Mouse (Mus musculus): Measurements from ENCODE around the gene Zbtb38. TPM values are rescaled to one million over a fixed set of nuclear protein-coding genes. Genes with fewer than 3 reads are reported as not detected.
"Not testable (repeated sequence)": the region's sequence is repeated elsewhere in the genome, so short reads cannot be mapped to it uniquely, and the experiment has no call there.

Zbtb38 gene
- polyA plus RNA-seq, 1 experiment, result 12.9 TPM

GRCm38 (mm10) chr9:96684165-96684792 is 68.4 kb downstream of the Zbtb38 start:
- DNase-seq (ENCODE audit: low read depth), result no peak

GRCm38 (mm10) chr9:96678611-96679010 is 74.0 kb downstream of the Zbtb38 start:
- DNase-seq (ENCODE audit: low read depth), result no peak

GRCm38 (mm10) chr9:96677711-96678110 is 74.9 kb downstream of the Zbtb38 start:
- DNase-seq (ENCODE audit: low read depth), result not testable (repeated sequence)

- no peak for DNase-seq (ENCODE audit: low read depth)
Measured at GRCm38 (mm10) chr9:96676671-96677070, 76.0 kb downstream of the Zbtb38 start.

DNA sequence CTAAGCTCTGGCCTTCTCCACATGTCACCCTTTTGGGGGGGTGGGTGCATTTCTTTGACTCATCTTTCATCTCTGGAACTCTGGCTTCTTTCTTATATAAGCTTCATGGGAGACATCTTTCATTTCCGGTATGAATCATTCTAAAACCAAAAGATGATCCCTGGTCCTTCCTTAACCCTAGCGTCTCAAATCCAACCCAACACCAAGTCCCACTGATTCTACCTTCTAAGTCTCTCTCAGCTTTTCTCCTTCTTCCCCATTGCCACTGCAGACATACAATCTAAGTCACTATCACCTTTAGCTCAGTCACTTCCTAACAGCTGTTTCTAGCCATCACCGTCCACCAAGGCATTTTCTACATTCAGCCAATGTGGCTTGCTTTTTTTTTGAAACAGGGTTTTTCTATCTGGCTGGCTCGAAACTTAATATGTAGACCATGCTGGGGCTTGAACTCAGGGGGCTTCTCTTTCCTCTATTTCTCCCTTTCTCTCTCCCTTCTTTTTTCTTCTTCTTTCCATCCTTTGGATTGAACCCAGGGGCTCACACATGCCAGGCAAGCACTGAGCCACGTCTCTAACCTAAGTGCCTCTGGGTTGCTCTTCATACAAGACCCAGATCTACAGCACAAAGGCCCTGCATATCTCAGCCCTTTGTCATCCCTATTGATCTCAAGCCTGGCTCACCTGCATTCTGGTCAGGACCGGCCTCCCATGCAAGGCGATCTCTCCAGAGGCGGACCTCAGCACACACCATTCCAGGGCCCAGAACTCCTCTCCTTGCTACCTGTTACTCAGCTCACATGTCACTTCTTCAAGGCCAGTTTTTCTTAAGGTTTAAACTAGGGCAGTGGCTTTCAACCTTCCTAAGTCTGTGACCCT is 76.6 kb downstream of the Zbtb38 start:
- DNase-seq (ENCODE audit: low read depth), result no peak

DNA sequence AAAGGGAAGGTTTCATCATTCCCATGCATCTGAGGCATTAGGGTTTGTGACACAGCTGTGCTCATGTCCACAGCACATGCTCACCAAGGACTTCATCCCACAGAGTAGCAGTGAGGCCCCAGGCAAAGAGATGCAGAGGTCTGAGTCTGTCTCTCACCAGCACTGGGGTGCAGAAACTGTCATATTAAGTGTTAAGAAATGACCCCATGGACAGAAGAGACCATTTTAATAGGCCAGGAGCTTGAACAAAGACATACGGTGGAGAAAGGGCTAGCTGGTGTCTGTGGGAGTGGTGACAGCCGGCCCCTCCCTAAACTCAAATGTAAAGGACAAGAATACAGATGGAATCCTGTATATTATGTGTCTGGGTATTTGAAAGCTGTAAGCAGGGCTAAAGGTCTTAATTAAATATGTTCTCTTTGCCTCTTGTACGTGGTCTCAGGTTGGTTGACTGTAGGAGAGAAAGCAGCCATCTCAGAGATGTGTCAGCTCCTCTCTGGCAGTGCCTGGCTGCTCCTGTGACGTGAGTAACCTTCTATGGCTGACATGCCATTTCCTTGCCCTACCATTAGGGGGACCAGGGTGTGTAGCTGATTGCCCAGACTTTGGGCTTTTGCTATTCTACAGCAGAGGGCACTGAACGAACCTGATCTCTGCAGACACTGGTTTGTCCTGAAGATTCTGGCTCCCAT is 77.4 kb downstream of the Zbtb38 start:
- DNase-seq (ENCODE audit: low read depth), result no peak

DNA sequence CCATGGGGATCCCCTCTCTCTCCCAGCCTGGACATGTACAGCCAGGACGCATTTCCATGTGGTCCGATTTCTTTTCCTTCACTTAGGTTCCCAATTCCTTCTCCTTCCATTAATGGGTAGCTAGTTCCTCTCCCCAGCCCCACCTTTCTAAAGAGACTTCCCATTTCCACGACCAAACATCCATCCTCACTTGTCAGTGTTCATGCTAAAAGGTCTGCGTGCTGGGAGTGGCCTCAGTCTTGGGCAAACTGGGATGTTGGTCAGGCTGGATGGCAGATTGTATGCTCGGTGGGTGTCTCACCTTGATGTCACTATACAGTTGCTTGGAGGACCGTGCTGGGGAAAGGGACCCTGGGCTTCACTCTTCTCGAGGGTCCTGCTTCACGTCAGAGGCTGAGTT is 78.3 kb downstream of the Zbtb38 start:
- no peak for DNase-seq (ENCODE audit: low read depth)

GRCm38 (mm10) chr9:96672466-96672865 is 80.2 kb downstream of the Zbtb38 start:
- DNase-seq (ENCODE audit: low read depth), result no peak

DNA sequence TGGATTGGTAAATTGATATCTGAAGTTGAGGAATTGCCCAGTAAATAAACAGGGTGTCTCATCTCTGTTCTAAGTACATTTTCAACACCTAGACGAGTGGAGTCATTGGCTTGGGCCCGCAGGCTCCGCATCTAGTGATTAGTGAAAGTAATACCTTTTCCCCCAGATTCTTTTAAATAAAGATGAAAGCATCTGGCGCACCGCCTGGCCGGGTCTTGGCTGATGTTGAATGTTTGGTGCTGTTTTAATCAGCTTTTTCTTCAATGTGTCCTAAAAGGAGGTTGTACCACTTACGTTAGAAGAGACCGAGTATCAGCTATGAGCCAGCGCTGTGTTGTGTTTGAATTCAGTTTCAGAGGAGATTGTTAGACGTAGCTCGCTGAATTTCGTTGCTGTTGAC is 81.4 kb downstream of the Zbtb38 start:
- no peak for DNase-seq (ENCODE audit: low read depth)

GRCm38 (mm10) chr9:96669877-96670276 is 82.8 kb downstream of the Zbtb38 start:
- peak; percentile 58 for DNase-seq (ENCODE audit: low read depth)

DNA sequence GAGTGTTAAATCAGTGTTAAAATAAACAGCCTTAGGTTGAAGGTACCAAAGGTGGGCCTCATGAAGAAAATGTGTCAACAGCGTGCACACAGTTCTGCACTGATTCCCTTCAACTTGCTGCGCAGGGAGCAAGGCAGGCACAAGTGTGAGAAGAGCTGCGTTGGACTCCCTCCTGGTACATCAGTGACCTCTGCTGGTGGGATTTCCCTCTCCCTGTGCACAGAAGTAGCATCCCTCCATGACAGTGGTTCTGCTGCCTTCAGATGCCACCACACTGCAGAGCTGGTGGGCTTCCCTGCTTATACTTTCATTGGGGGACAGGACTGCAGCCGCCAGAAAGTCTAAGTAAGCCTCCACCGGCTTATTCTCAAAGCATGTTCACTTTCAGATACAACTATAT is 84.0 kb downstream of the Zbtb38 start:
- DNase-seq (ENCODE audit: low read depth), result no peak

DNA sequence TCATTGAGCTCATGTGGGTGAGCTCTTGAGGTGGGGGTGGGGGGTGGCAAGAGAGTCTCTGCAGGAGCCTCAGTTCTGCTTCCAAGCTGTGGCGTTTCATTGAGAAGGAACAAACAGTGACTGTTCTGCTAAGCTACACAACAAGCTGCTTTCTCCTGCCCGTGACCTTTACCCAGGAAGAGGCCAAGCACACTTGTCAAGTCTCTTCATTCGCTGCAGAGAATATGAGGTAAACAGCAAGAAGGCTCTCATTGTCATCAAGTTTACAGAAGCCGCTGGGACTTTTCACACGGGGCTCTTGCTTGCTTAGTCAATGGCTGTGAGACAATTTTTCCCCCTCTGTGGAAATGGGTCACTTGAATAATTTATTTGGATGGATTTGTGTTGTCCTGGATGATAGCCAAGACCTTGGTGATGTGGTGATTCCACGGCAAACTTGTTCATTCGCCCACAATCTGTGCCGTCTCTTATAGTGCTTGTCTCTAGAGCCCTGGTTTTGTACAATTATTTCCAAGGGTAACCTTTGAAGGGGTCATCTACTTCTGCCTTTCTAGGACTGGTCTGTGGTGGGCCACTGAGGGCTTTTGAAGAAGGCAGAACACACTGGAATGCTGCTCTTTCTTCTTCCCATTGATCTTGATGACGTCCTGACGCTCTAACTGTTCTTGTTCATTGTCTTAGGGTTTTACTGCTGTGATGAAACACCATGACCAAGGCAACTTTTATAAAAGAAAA is 92.0 kb downstream of the Zbtb38 start:
- DNase-seq (ENCODE audit: low read depth), result no peak

GRCm38 (mm10) chr9:96659801-96660200 is 92.8 kb downstream of the Zbtb38 start:
- no peak for DNase-seq (ENCODE audit: low read depth)

DNA sequence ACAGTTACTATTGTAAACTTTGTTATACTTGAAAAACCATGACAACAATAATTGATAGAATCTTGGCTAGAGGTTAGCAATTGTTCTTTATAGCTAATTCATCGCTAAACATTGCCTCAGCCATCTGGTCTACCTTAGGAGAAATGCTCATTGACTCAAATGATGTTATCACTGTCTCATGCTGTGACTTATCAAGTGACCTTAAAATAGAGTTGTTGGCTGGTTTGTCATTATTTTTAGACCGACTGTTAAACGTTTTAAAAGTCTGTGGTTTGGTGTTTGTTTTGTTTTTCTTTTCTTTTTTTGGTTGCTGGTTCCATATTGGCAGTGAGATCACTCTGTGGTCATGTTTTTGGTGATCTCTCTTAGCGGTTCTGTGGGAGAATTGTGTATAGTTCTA is 99.1 kb downstream of the Zbtb38 start:
- DNase-seq (ENCODE audit: low read depth), result no peak

DNA sequence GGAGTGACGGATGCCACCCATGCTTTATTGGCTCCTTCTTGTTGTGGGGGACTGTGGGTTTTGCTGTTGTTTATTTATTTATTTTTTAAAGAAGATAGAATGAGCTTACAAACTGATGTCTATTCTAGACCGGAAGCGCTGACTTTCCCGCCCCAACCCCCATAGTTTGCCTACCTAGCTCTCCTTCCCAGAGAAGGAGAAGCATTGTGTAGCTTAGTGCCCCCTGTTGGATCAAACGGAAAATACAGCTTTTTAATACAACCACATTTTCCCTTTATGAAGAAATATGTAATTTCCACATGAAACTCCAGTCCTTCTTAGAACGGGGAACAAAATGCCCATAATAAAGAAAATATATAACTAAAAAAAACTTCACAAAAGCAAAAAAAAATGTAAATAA is 99.9 kb downstream of the Zbtb38 start:
- DNase-seq (ENCODE audit: low read depth), result no peak

DNA sequence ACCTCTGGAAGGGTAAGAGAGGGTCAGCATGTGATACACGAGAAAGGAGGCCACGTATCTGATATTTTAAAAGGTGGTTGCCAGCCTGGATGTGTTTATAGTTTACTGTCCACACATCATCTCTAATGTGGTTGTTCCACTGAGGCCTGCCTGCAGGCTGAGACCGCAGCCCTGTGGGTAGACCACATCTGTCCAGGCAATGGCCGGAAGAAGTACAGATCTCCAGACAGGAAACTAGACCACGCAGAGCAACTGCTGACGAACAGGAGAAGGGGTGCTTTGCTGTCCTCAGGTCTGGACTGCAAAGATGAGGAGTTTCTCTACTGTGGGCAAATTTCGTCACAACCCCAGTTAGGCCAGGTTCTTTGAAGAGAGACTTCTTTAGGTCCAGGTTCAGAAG is 101.8 kb downstream of the Zbtb38 start:
- no peak for DNase-seq (ENCODE audit: low read depth)

DNA sequence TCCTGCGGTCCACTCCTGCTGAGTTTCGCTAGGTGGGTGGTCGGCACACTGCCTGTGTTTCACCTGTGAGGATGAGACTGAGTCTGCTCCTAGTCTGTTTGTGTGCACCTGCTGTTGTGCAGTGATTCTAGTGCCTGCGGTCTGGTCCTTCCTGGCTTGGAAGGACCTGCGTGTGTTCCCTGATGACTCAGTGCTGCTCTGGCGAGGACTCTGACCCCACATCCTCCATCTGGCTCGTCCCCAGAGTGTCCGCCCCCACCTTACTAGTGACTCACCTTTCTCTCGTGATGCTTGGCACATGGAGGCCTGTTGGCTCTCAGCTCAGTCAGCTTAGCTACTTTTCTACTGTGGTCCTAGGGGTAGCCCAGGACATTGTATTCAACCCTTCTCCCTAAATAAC is 102.7 kb downstream of the Zbtb38 start:
- no peak for DNase-seq (ENCODE audit: low read depth)

- no peak for DNase-seq (ENCODE audit: low read depth)
Measured at GRCm38 (mm10) chr9:96649362-96649761, 103.3 kb downstream of the Zbtb38 start.

- DNase-seq (ENCODE audit: low read depth), result no peak
Measured at GRCm38 (mm10) chr9:96646668-96647295, 105.8 kb downstream of the Zbtb38 start.

GRCm38 (mm10) chr9:96644840-96645239 is 107.8 kb downstream of the Zbtb38 start:
- DNase-seq (ENCODE audit: low read depth), result no peak

GRCm38 (mm10) chr9:96644002-96644401 is 108.6 kb downstream of the Zbtb38 start:
- DNase-seq (ENCODE audit: low read depth), result not testable (repeated sequence)

GRCm38 (mm10) chr9:96639451-96639850 is 113.2 kb downstream of the Zbtb38 start:
- no peak for DNase-seq (ENCODE audit: low read depth)

All from gonadal fat pad, adult 2 months (tissue).